Mouse (Mus musculus): Measurements from ENCODE around the gene Gzmf.
"Not testable (repeated sequence)": the region's sequence is repeated elsewhere in the genome, so short reads cannot be mapped to it uniquely, and the experiment has no call there.

The Gzmf gene

GRCm38 (mm10) chr14:56211317-56211716 is at the start of gene Gzmf:
Gene Gzmf, minus strand, starts transcription at chr14:56211417.
- DNase-seq (ENCODE audit: low read depth, low spot score), result no peak

- no peak for DNase-seq (ENCODE audit: low read depth, low spot score)
Observed at GRCm38 (mm10) chr14:56240409-56240808, 29.2 kb upstream of the Gzmf start.

GRCm38 (mm10) chr14:56234556-56234955 is 23.3 kb upstream of the Gzmf start, which contains the start of gene Gzmc:
Gene Gzmc, minus strand, starts transcription at chr14:56234656.
- no peak for DNase-seq (ENCODE audit: low read depth, low spot score)

GRCm38 (mm10) chr14:56205613-56206012 is 5.6 kb downstream of the Gzmf start:
- no peak for DNase-seq (ENCODE audit: low read depth, low spot score)

GRCm38 (mm10) chr14:56205021-56205420 is 6.2 kb downstream of the Gzmf start:
- not testable (repeated sequence) for DNase-seq (ENCODE audit: low read depth, low spot score)

- no peak for DNase-seq (ENCODE audit: low read depth, low spot score)
Observed at GRCm38 (mm10) chr14:56203975-56204374, 7.2 kb downstream of the Gzmf start.

GRCm38 (mm10) chr14:56186946-56187345 is 24.3 kb downstream of the Gzmf start:
- DNase-seq (ENCODE audit: low read depth, low spot score), result no peak

- no peak for DNase-seq (ENCODE audit: low read depth, low spot score)
Observed at GRCm38 (mm10) chr14:56186521-56186920, 24.7 kb downstream of the Gzmf start.

GRCm38 (mm10) chr14:56177651-56178050 is 33.6 kb downstream of the Gzmf start:
- not testable (repeated sequence) for DNase-seq (ENCODE audit: low read depth, low spot score)

- DNase-seq (ENCODE audit: low read depth, low spot score), result no peak
Observed at GRCm38 (mm10) chr14:56174499-56174898, 36.7 kb downstream of the Gzmf start, which contains the start of gene Gzmn. Gene Gzmn, minus strand, starts transcription at chr14:56174599.

- DNase-seq (ENCODE audit: low read depth, low spot score), result no peak
Observed at GRCm38 (mm10) chr14:56173396-56173795, 37.8 kb downstream of the Gzmf start.

GRCm38 (mm10) chr14:56172744-56173143 is 38.5 kb downstream of the Gzmf start:
- DNase-seq (ENCODE audit: low read depth, low spot score), result no peak

GRCm38 (mm10) chr14:56168009-56168408 is 43.2 kb downstream of the Gzmf start:
- DNase-seq (ENCODE audit: low read depth, low spot score), result no peak

GRCm38 (mm10) chr14:56162109-56162508 is 49.1 kb downstream of the Gzmf start:
- DNase-seq (ENCODE audit: low read depth, low spot score), result no peak

- not testable (repeated sequence) for DNase-seq (ENCODE audit: low read depth, low spot score)
Observed at GRCm38 (mm10) chr14:56159479-56159878, 51.7 kb downstream of the Gzmf start, which contains the start of gene Gzmg. Gene Gzmg, minus strand, starts transcription at chr14:56159579.

GRCm38 (mm10) chr14:56155340-56155739 is 55.9 kb downstream of the Gzmf start:
- no peak for DNase-seq (ENCODE audit: low read depth, low spot score)
